Mouse (Mus musculus): ENCODE data around the gene Smarcc1. TPM values are rescaled to one million over a fixed set of nuclear protein-coding genes. Genes with fewer than 3 reads are reported as not detected.

Smarcc1 gene
- total RNA-seq, 1 experiment from 2014 or later = 92.9 TPM

- no peak for ATAC-seq (replicated peaks in 1 of 2; ENCODE audit: insufficient read depth in 1 of 2, low FRiP score in 2 of 2, low TSS enrichment in 1 of 2, low read depth in 1 of 2, poor library complexity in 2 of 2, severe bottlenecking in 2 of 2)
Observed at GRCm38 (mm10) chr9:110208265-110208664, 90.8 kb downstream of the Smarcc1 start.

- no peak for ATAC-seq (replicated peaks in 1 of 2; ENCODE audit: insufficient read depth in 1 of 2, low FRiP score in 2 of 2, low TSS enrichment in 1 of 2, low read depth in 1 of 2, poor library complexity in 2 of 2, severe bottlenecking in 2 of 2)
Observed at GRCm38 (mm10) chr9:110208967-110209366, 91.5 kb downstream of the Smarcc1 start.

GRCm38 (mm10) chr9:110224273-110224672 is 106.8 kb downstream of the Smarcc1 start:
- ATAC-seq (replicated peaks in 1 of 2; ENCODE audit: insufficient read depth in 1 of 2, low FRiP score in 2 of 2, low TSS enrichment in 1 of 2, low read depth in 1 of 2, poor library complexity in 2 of 2, severe bottlenecking in 2 of 2) = no peak

GRCm38 (mm10) chr9:110226191-110226590 is 108.7 kb downstream of the Smarcc1 start:
- ATAC-seq (replicated peaks in 1 of 2; ENCODE audit: insufficient read depth in 1 of 2, low FRiP score in 2 of 2, low TSS enrichment in 1 of 2, low read depth in 1 of 2, poor library complexity in 2 of 2, severe bottlenecking in 2 of 2) = no peak

GRCm38 (mm10) chr9:110228671-110229070 is 111.2 kb downstream of the Smarcc1 start:
- no peak; a peak in 1 of 4 replicates for ATAC-seq (replicated peaks in 1 of 2; ENCODE audit: insufficient read depth in 1 of 2, low FRiP score in 2 of 2, low TSS enrichment in 1 of 2, low read depth in 1 of 2, poor library complexity in 2 of 2, severe bottlenecking in 2 of 2)

GRCm38 (mm10) chr9:110229112-110229511 is 111.6 kb downstream of the Smarcc1 start:
- peak in 1 of 2 experiments; percentile 32; a peak in 1 of 4 replicates for ATAC-seq (replicated peaks in 1 of 2; ENCODE audit: insufficient read depth in 1 of 2, low FRiP score in 2 of 2, low TSS enrichment in 1 of 2, low read depth in 1 of 2, poor library complexity in 2 of 2, severe bottlenecking in 2 of 2)

- no peak for ATAC-seq (replicated peaks in 1 of 2; ENCODE audit: insufficient read depth in 1 of 2, low FRiP score in 2 of 2, low TSS enrichment in 1 of 2, low read depth in 1 of 2, poor library complexity in 2 of 2, severe bottlenecking in 2 of 2)
Observed at GRCm38 (mm10) chr9:110229566-110230248, 112.2 kb downstream of the Smarcc1 start.

- ATAC-seq (replicated peaks in 1 of 2; ENCODE audit: insufficient read depth in 1 of 2, low FRiP score in 2 of 2, low TSS enrichment in 1 of 2, low read depth in 1 of 2, poor library complexity in 2 of 2, severe bottlenecking in 2 of 2) = no peak
Observed at GRCm38 (mm10) chr9:110230395-110231071, 113.0 kb downstream of the Smarcc1 start.

- no peak for ATAC-seq (replicated peaks in 1 of 2; ENCODE audit: insufficient read depth in 1 of 2, low FRiP score in 2 of 2, low TSS enrichment in 1 of 2, low read depth in 1 of 2, poor library complexity in 2 of 2, severe bottlenecking in 2 of 2)
Observed at GRCm38 (mm10) chr9:110234962-110235361, 117.5 kb downstream of the Smarcc1 start.

- no peak for ATAC-seq (replicated peaks in 1 of 2; ENCODE audit: insufficient read depth in 1 of 2, low FRiP score in 2 of 2, low TSS enrichment in 1 of 2, low read depth in 1 of 2, poor library complexity in 2 of 2, severe bottlenecking in 2 of 2)
Observed at GRCm38 (mm10) chr9:110243221-110243833, 125.8 kb downstream of the Smarcc1 start, which contains the start of gene Cspg5. Gene Cspg5 (plus strand): TSS chr9:110243783.

GRCm38 (mm10) chr9:110244567-110244888 is 127.0 kb downstream of the Smarcc1 start:
- no peak for ATAC-seq (replicated peaks in 1 of 2; ENCODE audit: insufficient read depth in 1 of 2, low FRiP score in 2 of 2, low TSS enrichment in 1 of 2, low read depth in 1 of 2, poor library complexity in 2 of 2, severe bottlenecking in 2 of 2)

- no peak for ATAC-seq (replicated peaks in 1 of 2; ENCODE audit: insufficient read depth in 1 of 2, low FRiP score in 2 of 2, low TSS enrichment in 1 of 2, low read depth in 1 of 2, poor library complexity in 2 of 2, severe bottlenecking in 2 of 2)
Observed at GRCm38 (mm10) chr9:110244889-110245589, 127.5 kb downstream of the Smarcc1 start.

GRCm38 (mm10) chr9:110245590-110246320 is 128.2 kb downstream of the Smarcc1 start:
- ATAC-seq (replicated peaks in 1 of 2; ENCODE audit: insufficient read depth in 1 of 2, low FRiP score in 2 of 2, low TSS enrichment in 1 of 2, low read depth in 1 of 2, poor library complexity in 2 of 2, severe bottlenecking in 2 of 2) = peak in 1 of 2 experiments; percentile 9; a peak in 2 of 4 replicates

GRCm38 (mm10) chr9:110246321-110246640 is 128.8 kb downstream of the Smarcc1 start:
- peak in 1 of 2 experiments; percentile 12; a peak in 3 of 4 replicates for ATAC-seq (replicated peaks in 1 of 2; ENCODE audit: insufficient read depth in 1 of 2, low FRiP score in 2 of 2, low TSS enrichment in 1 of 2, low read depth in 1 of 2, poor library complexity in 2 of 2, severe bottlenecking in 2 of 2)

- ATAC-seq (replicated peaks in 1 of 2; ENCODE audit: insufficient read depth in 1 of 2, low FRiP score in 2 of 2, low TSS enrichment in 1 of 2, low read depth in 1 of 2, poor library complexity in 2 of 2, severe bottlenecking in 2 of 2) = no peak
Observed at GRCm38 (mm10) chr9:110247049-110247448, 129.5 kb downstream of the Smarcc1 start.

GRCm38 (mm10) chr9:110248861-110249260 is 131.4 kb downstream of the Smarcc1 start:
- ATAC-seq (replicated peaks in 1 of 2; ENCODE audit: insufficient read depth in 1 of 2, low FRiP score in 2 of 2, low TSS enrichment in 1 of 2, low read depth in 1 of 2, poor library complexity in 2 of 2, severe bottlenecking in 2 of 2) = no peak

- ATAC-seq (replicated peaks in 1 of 2; ENCODE audit: insufficient read depth in 1 of 2, low FRiP score in 2 of 2, low TSS enrichment in 1 of 2, low read depth in 1 of 2, poor library complexity in 2 of 2, severe bottlenecking in 2 of 2) = no peak
Observed at GRCm38 (mm10) chr9:110249823-110250543, 132.5 kb downstream of the Smarcc1 start.
